Mouse (Mus musculus) frontal cortex, postnatal 10 days (tissue): ENCODE data around the gene Tsx.
"Not testable (repeated sequence)": the region's sequence is repeated elsewhere in the genome, so short reads cannot be mapped to it uniquely, and the experiment has no call there.

Experiments used
- DNase-seq, 2 experiments: peaks; one replicate each; pipeline ENCODE4 v3.0.0; 2022; ENCODE audit warnings: low spot score in 2 of 2, mixed read lengths in 1 of 2

The Tsx gene

GRCm38 (mm10) chrX:103414167-103414566 lies at the start of gene Tsx:
TSS of gene Tsx (plus strand) at chrX:103414467.
- DNase-seq = no peak

GRCm38 (mm10) chrX:103366201-103366600 lies 48.1 kb upstream of the Tsx start:
- DNase-seq = no peak

- DNase-seq = no peak
Measured at GRCm38 (mm10) chrX:103368650-103369049, 45.6 kb upstream of the Tsx start.

GRCm38 (mm10) chrX:103371221-103371620 lies 43.0 kb upstream of the Tsx start:
- no peak for DNase-seq

GRCm38 (mm10) chrX:103371627-103372026 lies 42.6 kb upstream of the Tsx start:
- DNase-seq = no peak

- DNase-seq = peak in 1 of 2 experiments; percentile 8
Measured at GRCm38 (mm10) chrX:103374250-103374649, 40.0 kb upstream of the Tsx start.

GRCm38 (mm10) chrX:103384528-103384927 lies 29.7 kb upstream of the Tsx start:
- no peak for DNase-seq

- DNase-seq = no peak
Measured at GRCm38 (mm10) chrX:103388131-103388530, 26.1 kb upstream of the Tsx start.

GRCm38 (mm10) chrX:103393841-103394240 lies 20.4 kb upstream of the Tsx start:
- DNase-seq = no peak

GRCm38 (mm10) chrX:103405021-103405420 lies 9.2 kb upstream of the Tsx start:
- no peak for DNase-seq

- no peak for DNase-seq
Measured at GRCm38 (mm10) chrX:103421710-103422109, 7.4 kb downstream of the Tsx start, which contains the start of gene Gm26992. TSS of gene Gm26992 (plus strand) at chrX:103422010.

- DNase-seq = no peak
Measured at GRCm38 (mm10) chrX:103427677-103428076, 13.4 kb downstream of the Tsx start.

- no peak for DNase-seq
Measured at GRCm38 (mm10) chrX:103432293-103432692, 18.0 kb downstream of the Tsx start.

- DNase-seq = no peak
Measured at GRCm38 (mm10) chrX:103438023-103438422, 23.8 kb downstream of the Tsx start.

GRCm38 (mm10) chrX:103440803-103441202 lies 26.5 kb downstream of the Tsx start:
- no peak for DNase-seq

GRCm38 (mm10) chrX:103443755-103444154 lies 29.5 kb downstream of the Tsx start:
- DNase-seq = no peak

- no peak for DNase-seq
Measured at GRCm38 (mm10) chrX:103447539-103448169, 33.4 kb downstream of the Tsx start.

GRCm38 (mm10) chrX:103448429-103448828 lies 34.2 kb downstream of the Tsx start:
- DNase-seq = not testable (repeated sequence)

- not testable (repeated sequence) for DNase-seq
Measured at GRCm38 (mm10) chrX:103448943-103449722, 34.9 kb downstream of the Tsx start.

- no peak for DNase-seq
Measured at GRCm38 (mm10) chrX:103452815-103453214, 38.5 kb downstream of the Tsx start.

GRCm38 (mm10) chrX:103460056-103460455 lies 45.8 kb downstream of the Tsx start:
- no peak for DNase-seq

GRCm38 (mm10) chrX:103468998-103469397 lies 54.7 kb downstream of the Tsx start:
- no peak for DNase-seq

- DNase-seq = no peak
Measured at GRCm38 (mm10) chrX:103472346-103472745, 58.1 kb downstream of the Tsx start.
